Mouse (Mus musculus) retina, adult 2 months (tissue): ENCODE data around the gene Htra1.

Experiments
- DNase-seq: peaks from one replicate; pipeline ENCODE4 v3.0.0-alpha.2; 2012; ENCODE audit warnings: low read depth, low spot score

Gene Htra1

DNA sequence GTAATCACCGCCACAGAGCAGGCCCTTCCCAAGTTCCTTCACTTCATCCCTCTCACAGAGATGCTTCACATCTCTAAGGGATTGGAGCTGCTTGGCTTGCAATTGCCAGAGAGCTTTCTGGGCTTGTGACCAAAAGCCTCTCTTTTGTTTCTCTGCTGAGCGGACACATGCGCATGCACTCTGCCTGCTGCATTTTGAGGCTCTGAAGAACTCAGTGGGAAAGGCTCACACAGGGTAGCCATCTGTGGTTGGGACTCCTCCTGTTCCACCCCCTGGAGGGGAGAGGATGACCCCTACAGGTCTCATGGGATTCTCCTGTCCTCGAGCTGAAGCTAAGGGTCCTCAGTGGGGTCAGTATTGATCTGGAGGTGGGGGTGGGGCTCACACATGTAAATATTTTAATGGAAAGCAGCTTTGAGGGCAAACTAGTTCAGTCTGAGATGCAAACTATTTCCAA is 30.0 kb downstream of the Htra1 start:
- DNase-seq, result no peak

- no peak for DNase-seq
Measured at GRCm38 (mm10) chr7:130966451-130966850, 30.5 kb downstream of the Htra1 start.

- DNase-seq, result no peak
Measured at GRCm38 (mm10) chr7:130966876-130967275, 31.0 kb downstream of the Htra1 start.

- DNase-seq, result no peak
Measured at GRCm38 (mm10) chr7:130967901-130968300, 32.0 kb downstream of the Htra1 start.

GRCm38 (mm10) chr7:130968537-130968936 is 32.6 kb downstream of the Htra1 start:
- DNase-seq, result no peak

DNA sequence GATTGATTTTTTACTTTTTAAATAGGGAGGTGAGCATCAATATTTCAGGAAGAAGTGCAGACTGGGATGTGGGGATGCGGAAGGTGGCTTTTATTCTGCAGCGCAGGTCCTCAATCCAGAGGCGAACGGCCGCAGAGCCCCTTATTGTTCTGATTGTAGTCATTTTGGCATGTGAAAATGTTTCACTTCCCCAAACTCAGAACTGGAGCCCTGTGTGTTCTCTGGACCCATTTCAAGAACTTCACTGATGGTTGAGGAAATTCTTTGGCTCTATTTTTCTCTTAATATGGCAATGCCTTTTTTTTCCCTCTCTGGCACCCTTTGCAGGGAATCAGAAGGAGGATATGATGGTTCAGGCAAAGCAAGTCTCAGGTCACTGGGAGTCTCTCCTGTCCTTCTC is 33.2 kb downstream of the Htra1 start:
- DNase-seq, result no peak

DNA sequence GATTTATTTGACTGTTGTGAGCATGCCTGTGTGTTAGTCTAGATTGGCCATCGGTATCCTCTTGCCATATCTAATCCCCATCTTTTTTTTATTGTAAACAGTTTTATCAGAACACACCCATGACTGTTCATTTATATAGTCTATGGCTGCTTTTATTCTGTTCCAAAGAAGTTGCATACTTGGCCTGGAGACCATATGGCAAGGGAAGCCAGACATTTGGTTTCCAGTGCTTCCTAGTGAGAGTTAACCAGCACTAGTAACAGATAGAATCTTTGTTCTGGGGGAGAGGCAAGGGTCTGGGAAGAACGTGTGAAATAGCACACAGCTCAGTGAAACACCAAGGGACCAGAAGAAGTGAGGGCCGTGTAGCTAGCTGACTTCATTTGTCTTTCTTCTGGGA is 33.6 kb downstream of the Htra1 start:
- DNase-seq, result no peak

DNA sequence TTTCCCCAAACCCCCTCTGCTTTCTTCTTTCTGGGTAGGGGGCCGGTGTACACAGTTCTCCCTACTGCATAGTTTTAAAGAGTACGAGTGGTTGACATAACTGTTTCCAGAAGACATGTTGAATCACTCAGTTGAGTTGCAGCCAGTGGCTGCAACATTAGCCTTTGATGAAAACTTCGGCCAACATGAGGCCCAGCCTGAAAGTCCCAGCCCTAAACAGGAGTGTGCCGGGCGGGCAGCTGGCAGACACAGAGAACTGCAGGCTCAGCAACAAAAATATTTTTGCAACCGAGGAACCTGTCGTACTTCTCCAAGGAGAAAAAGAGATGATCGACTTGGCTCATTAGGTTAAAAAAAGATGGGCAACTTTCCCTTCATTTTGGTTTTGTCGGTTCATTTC is 36.9 kb downstream of the Htra1 start:
- DNase-seq, result no peak

- DNase-seq, result no peak
Measured at GRCm38 (mm10) chr7:130976305-130976935, 40.5 kb downstream of the Htra1 start.

- DNase-seq, result no peak
Measured at GRCm38 (mm10) chr7:130977794-130978521, 42.0 kb downstream of the Htra1 start.

GRCm38 (mm10) chr7:130978545-130978944 is 42.6 kb downstream of the Htra1 start:
- no peak for DNase-seq

DNA sequence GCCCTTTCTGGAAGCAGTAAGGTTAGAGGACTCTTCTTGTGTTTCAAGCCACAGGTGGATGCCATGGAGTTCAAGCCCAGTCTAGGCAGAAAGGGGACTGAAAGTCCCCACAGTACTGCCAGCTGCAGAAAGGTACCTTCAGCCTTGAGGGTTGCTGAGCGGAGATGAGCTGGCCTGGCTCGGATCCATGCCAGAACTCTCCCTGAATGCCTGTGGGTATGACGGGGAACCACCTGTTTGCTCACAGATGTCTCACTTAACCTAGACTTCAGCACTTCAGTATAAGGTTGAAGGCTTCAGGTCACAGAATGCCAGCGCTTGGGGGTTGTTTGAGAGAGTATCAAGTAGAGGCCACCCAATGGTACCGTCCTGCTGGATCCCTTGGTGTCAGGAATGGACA is 44.2 kb downstream of the Htra1 start:
- no peak for DNase-seq

DNA sequence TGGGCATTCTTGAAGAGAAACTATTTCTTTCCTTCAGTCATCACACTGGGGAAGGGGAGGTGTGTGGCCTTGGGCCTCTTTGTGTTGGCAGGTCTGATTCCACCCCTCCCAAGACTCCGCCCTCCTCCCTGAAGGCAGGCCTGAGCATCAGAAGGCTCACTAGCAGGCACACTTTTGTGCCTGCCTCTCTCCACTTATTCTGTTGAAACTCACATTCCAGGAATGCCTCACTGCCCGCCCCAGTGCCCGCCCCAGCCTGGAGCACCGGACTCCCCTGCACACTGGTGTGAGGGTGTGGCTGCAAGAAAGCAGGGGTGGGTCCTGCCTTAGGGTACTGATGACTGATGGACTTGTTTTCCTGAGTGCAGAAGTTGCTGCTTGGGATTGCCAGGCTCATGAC is 46.5 kb downstream of the Htra1 start:
- no peak for DNase-seq

DNA sequence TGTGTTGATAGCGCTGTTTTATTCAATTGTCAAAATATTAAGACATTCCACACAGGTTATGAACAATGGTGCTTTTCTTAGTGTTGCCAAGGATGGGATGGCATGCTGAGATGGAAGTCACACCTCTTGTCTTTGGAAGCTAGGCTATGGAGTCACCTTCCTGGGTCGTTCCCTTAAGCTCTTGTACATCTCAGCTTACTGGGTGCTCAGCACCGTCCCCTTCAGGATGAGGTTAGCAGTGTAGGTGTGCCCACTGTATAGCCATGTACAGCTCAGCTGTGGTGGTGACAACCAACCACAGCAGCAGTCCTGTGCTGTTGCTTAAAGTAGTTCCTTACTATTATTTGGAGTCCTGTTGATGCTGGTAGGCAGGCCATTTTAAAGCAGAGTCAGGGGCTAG is 47.0 kb downstream of the Htra1 start:
- DNase-seq, result no peak

- no peak for DNase-seq
Measured at GRCm38 (mm10) chr7:130984294-130984693, 48.4 kb downstream of the Htra1 start.

DNA sequence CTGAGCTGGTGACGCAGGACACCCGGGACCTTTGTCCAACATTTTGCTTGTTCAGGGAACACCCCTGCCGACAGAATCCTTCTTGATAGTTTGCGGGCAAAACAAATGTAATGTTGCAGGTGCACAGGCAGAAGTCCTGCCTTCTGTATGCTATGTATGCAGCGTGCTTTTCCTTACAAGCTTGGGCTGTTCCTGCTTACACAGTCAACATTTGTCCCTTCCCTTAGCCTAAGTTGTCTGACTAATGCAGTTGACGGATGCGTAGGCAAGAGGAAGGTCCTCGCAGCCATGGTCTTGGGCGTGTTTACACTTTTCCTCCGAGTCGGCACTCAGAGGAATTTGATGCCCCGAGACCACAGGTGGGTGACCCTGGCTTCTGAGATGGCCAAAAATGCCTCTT is 49.3 kb downstream of the Htra1 start:
- DNase-seq, result no peak

DNA sequence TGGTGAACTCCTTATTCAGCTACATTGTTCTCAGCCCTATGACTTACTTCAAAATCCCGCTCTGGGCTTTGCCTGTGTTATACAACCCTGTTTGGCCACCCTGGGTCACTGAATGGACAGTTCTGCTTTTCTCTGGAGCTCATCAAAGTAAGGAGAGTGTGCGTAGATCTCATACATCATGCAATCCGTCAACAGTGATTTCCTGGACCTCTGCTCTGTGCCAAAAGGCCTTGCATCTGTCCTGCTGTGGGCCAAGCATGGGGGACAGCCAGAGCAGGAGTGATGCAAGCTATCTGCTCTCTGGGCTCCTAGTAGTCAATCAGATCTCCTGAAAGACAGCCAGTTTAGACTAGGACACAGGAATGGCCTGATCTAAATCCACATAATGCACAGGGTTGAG is 49.8 kb downstream of the Htra1 start:
- DNase-seq, result no peak

DNA sequence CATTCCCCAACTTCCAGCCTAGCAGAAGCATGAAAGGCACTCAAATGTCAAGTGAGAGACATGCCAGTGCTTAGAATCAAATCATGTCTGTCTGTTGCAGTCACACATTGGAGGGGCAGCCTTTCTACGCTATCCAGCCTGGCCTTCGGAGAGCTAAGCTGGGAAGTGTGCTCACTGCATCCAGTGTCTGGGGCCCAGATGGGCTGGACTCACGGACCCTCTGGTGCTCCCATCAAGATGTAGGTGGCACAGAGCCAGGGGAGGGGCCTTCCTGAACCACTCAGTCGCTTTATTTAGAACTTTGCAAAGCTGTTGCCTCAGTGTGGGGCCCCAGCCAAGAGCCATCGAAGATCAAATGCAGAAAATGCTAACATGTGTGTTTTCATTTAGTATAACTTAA is 52.2 kb downstream of the Htra1 start:
- no peak for DNase-seq

GRCm38 (mm10) chr7:130989371-130989770 is 53.5 kb downstream of the Htra1 start:
- DNase-seq, result no peak

GRCm38 (mm10) chr7:130991174-130991789 is 55.4 kb downstream of the Htra1 start:
- DNase-seq, result no peak

DNA sequence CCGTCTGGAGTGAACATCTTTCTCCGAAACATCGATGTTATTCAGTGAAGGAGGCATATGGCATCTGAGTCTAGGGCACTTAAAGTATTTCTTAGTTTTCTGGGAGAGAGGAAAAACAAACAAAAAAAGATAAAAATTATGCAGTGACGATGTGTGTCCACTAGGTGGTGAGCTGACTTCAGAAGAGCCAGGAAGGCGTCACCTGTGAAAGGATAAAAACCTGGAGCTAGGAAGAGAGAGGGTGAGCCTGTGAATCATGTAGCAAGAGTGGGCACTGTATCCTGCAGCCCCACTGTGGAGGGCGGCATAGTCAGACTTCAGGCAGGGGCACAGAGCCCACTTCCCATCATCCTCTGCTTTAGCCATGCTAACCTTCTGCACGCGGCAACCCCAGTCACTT is 58.0 kb downstream of the Htra1 start:
- DNase-seq, result no peak

DNA sequence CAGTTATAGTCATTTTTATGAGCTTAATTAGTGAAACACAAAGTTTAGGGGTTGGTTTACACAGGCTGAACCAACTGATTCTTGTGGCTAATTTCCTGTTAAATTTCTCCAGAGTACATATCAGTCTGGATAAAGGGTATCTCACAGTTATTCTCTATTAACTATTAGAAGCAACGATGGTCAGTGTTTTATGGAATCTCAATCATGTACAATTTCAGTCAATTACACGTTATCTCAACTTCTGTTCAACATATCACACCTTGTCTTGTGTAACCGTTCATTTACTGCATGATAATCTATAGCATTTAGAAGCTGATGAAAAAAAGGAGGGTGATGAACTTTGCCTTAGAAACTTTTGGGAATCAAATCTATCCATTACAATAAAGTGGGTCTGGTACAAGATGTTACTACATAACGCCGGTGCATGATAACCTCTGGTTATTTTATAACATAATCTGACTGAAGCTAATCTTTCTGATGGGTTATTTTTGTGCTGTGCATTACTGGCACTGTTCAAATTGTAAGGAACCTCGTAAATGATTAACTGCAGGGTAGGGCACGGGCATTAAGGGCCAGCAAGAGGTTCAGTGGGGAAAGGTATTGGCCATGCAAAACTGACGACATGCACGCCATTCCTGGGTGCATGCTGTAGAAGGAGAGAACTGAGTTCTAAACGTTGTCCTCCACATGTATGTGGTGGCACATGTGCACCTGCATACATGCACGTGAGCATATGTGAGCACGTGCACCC is 66.2 kb downstream of the Htra1 start:
- DNase-seq, result no peak
